Mouse (Mus musculus) small intestine, adult 2 months (tissue): ENCODE results near the gene Cyp4a30b.
"Not testable (repeated sequence)": the region's sequence is repeated elsewhere in the genome, so short reads cannot be mapped to it uniquely, and the experiment has no call there.

Source experiments
- CTCF ChIP-seq: fragments of 200-500 bp; IDR thresholded peaks from 2 replicates; pipeline ENCODE4 v1.5.1; 2012; ENCODE audit warnings: low read depth, mild to moderate bottlenecking, control low read depth, inconsistent platforms, low read length, moderate library complexity, mixed read lengths; ENCODE audit not compliant: insufficient replicate concordance, insufficient read length; ENCODE audit errors: extremely low read depth
- POLR2A ChIP-seq: fragments of 200-500 bp; IDR thresholded peaks from 2 replicates; pipeline ENCODE4 v1.6.1; 2012; ENCODE audit warnings: low read depth, mild to moderate bottlenecking, control low read depth, inconsistent platforms, low read length, moderate library complexity

DNA sequence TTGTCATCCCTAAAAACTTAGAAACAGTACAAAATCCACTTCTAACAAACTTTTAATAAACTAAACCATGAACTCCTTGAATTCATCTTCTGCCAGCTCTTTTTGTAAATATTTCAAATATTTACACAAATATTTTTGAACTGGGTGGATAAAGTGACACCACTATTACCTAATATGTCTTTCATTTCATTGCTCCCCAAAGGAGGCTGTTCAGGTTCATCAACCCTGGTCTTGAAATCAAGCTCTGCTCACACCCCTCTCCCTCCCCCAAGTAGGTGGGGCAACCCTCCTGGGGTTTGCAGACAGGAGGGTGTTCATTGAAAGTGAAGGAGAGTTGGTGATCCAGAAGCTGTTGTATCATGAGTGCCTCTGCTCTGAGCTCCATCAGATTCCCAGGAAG lies 41.1 kb upstream of the Cyp4a30b start, which contains the start of gene Cyp4a12b:
- TF ChIP-seq CTCF, POLR2A: not testable (repeated sequence)
